Mouse (Mus musculus) lung, embryonic 16.5 days (tissue): Measurements from ENCODE around the gene Tmc7. TPM values are rescaled to one million over a fixed set of nuclear protein-coding genes. Genes with fewer than 3 reads are reported as not detected.

Source experiments
- ATAC-seq: fragments of 200-750 bp; cut with Nextera tagmentation; 2 replicates; pipeline ENCODE4 v1.8.0; 2017; ENCODE audit warnings: low read depth, mild to moderate bottlenecking, moderate library complexity
- H3K27ac ChIP-seq: fragments of 300-500 bp; sonication (generic); 2 replicates; pipeline ENCODE4 v1.5.1; 2014; ENCODE audit warnings: mild to moderate bottlenecking, control low read depth, low read length
- H3K27me3 ChIP-seq: fragments of 300-500 bp; sonication (generic); 2 replicates; pipeline ENCODE4 v1.6.1; 2014; ENCODE audit warnings: low read depth, low read length, mixed read lengths; ENCODE audit not compliant: control insufficient read depth, insufficient read depth
- H3K36me3 ChIP-seq: fragments of 300-500 bp; sonication (generic); 2 replicates; pipeline ENCODE4 v1.6.1; 2014; ENCODE audit warnings: low read length; ENCODE audit not compliant: control insufficient read depth, insufficient read depth
- H3K4me1 ChIP-seq: fragments of 300-500 bp; sonication (generic); replicated peaks from 2 replicates; pipeline ENCODE4 v1.6.1; 2014; ENCODE audit warnings: low read length, mixed read lengths; ENCODE audit not compliant: control insufficient read depth, insufficient read depth
- H3K4me2 ChIP-seq: fragments of 300-500 bp; sonication (generic); 2 replicates; pipeline ENCODE4 v1.6.1; 2014; ENCODE audit warnings: low read depth, low read length, control low read depth
- H3K4me3 ChIP-seq: fragments of 300-500 bp; sonication (generic); 2 replicates; pipeline ENCODE4 v1.5.1; 2014; ENCODE audit warnings: mild to moderate bottlenecking, low read length, control low read depth
- H3K9ac ChIP-seq: fragments of 300-500 bp; sonication (generic); 2 replicates; pipeline ENCODE4 v1.6.1; 2014; ENCODE audit warnings: low read length, control low read depth
- H3K9me3 ChIP-seq: fragments of 300-500 bp; sonication (generic); 2 replicates; pipeline ENCODE4 v1.6.1; 2016; ENCODE audit warnings: low read length; ENCODE audit not compliant: control insufficient read depth
- WGBS: fragments of 180-500 bp; shearing (Covaris S2); extraction: QIAGEN DNeasy Blood & Tissue Kit; methylation state at CpG from one replicate; pipeline ENCODE4 v1.1.7; 2014; 5-methylcytosine and 5-hydroxymethylcytosine counted together
- polyA plus RNA-seq: library from polyadenylated mRNA; unstranded; fragments of >200 nt; fragmentation: Nextera tagmentation; extraction: Ambion mirVana; gene quantifications from 2 replicates; pipeline ENCODE4 v1.2.1, GENCODE M21; 2015

The Tmc7 gene
- polyA plus RNA-seq, 1 experiment from 2014 or later, result 3.3 TPM

GRCm38 (mm10) chr7:118499784-118500435 lies 84.6 kb downstream of the Tmc7 start:
- Histone ChIP-seq H3K36me3 (no peaks in the 10 kb centered on the region), H3K4me3 (no peak overlapping the region), H3K4me2 (no peak overlapping the region), H3K9me3 (no peaks in the 10 kb centered on the region), H3K4me1 (no peaks in the 10 kb centered on the region), H3K9ac (no peak overlapping the region), H3K27ac (no peak overlapping the region), H3K27me3 (no peaks in the 10 kb centered on the region)
- no peak for ATAC-seq
- 55% methylated on average over 7 of the region's 7 CpGs for WGBS

- no peak overlapping the region for H3K4me3 ChIP-seq
- H3K4me1 ChIP-seq, result no peaks in the 10 kb centered on the region
- H3K9me3 ChIP-seq, result no peaks in the 10 kb centered on the region
- H3K27ac ChIP-seq, result no peak overlapping the region
- no peak for ATAC-seq
- no peaks in the 10 kb centered on the region for H3K27me3 ChIP-seq
- no peak overlapping the region for H3K4me2 ChIP-seq
- H3K9ac ChIP-seq, result no peak overlapping the region
- 65% methylated on average over 12 of the region's 12 CpGs for WGBS
- H3K36me3 ChIP-seq, result no peaks in the 10 kb centered on the region
These were observed 85.4 kb downstream of the Tmc7 start for GRCm38 (mm10) chr7:118498984-118499783.

GRCm38 (mm10) chr7:118494892-118495579 lies 89.5 kb downstream of the Tmc7 start:
- no peak overlapping the region for H3K27ac ChIP-seq
- H3K4me2 ChIP-seq, result no peak overlapping the region
- 0 out of 2 replicates have a peak, but pooled peaks cover 2% of the 10 kb centered on the region for H3K36me3 ChIP-seq
- peaks cover 12% of the 10 kb centered on the region for H3K4me1 ChIP-seq
- H3K4me3 ChIP-seq, result no peak overlapping the region
- H3K9ac ChIP-seq, result no peak overlapping the region
- WGBS, result 63% methylated on average over 4 of the region's 4 CpGs
- no peak for ATAC-seq
- no peaks in the 10 kb centered on the region for H3K27me3 ChIP-seq
- no peaks in the 10 kb centered on the region for H3K9me3 ChIP-seq

- Histone ChIP-seq H3K9me3 (no peaks in the 10 kb centered on the region), H3K27ac (peak overlapping the region; percentile 39), H3K4me3 (no peak overlapping the region), H3K27me3 (no peaks in the 10 kb centered on the region), H3K9ac (no peak overlapping the region), H3K4me2 (no peak overlapping the region), H3K4me1 (peaks cover 23% of the 10 kb centered on the region), H3K36me3 (0 out of 2 replicates have a peak, but pooled peaks cover 6% of the 10 kb centered on the region)
- peak; percentile 8; the same call in 1 of the 2 replicates for ATAC-seq
- WGBS, result 61% methylated on average over 9 of the region's 9 CpGs
These were observed 90.6 kb downstream of the Tmc7 start for GRCm38 (mm10) chr7:118493892-118494291.

DNA sequence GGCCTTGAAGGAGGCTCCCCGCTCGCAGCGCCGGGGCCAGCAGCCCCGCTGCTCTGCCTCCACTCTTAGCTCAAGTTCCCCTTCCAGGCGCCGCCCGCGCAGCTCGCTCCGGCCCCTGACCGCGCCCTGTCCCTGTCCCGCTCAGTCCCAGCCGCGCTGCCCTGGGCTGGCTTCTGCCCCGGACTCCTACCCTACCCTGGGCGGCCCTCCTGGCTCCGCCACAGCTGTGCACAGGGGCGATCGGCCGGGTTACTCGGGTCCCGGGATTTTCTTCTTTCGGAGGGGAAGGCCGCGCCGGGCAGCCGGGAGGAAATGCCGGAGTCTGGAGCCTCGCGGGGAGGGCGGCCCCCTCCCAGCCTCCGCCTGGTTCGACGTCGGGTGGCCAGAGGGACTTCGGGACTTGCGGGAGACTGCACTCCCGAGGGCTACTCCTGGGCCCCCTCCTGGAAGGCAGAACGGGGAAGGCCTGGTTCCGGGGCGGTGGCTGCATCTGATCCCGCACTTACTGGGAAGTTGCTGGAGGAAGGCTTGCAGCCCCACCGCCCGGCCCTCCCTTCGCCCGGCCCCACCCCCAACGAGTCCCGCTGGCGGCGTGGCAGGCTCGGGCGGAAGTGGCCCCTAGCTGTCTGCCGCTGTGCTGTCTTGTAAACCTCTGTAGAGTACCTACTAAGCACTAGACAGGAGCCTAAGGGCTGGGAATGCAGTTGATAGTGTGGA lies 92.9 kb downstream of the Tmc7 start, which contains the start of gene Itpripl2:
Itpripl2 (minus strand) TSS at position 545 of the 717 bp plus-strand sequence.
- Histone ChIP-seq H3K9me3 (no peaks in the 10 kb centered on the region), H3K36me3 (0 out of 2 replicates have a peak, but pooled peaks cover 6% of the 10 kb centered on the region), H3K4me1 (peaks cover 37% of the 10 kb centered on the region), H3K27me3 (no peaks in the 10 kb centered on the region), H3K27ac (peak within 1 kb of the TSS; percentile 94), H3K9ac (peak within 1 kb of the TSS; percentile 99), H3K4me3 (peak within 1 kb of the TSS; percentile 79), H3K4me2 (peak within 1 kb of the TSS; percentile 79)
- 0% methylated on average over 38 of the region's 55 CpGs for WGBS
- ATAC-seq, result peak; percentile 90

DNA sequence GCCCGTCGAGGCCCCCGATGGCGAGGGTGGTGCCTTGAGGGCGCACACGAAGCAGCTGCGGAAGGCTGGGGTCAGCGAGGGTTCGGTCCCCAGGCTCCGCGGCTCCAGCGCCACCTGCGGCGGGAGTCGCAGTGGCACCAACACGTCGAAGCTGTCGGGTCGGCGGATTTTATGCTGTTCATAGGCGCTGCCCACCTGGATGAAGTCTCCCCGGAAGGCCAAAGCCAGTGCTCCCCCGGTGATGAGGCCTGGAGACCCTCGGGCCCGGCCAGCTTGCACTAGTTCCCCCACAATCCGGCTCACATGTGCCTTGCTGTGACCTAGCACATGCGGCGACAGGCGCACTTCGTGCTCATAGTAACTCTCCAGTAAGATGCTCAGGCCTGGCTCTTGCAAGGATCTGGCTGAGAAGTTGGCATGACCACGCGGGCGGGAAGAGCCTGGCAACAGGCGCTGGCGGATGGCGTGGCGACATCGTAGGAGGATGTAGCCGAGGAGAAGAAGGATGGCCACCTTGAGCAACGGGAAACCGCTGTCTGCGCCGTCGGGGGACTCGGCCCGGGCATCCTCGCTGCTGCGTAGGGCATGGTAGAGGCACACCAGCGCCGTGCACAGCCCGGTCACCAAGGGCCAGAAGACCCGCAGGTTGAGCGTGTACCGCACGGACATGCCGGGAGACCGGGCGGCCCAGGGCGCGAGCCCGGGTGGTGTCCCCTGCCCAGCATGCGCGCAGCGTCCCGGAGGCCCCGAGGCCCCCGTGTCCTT lies 93.7 kb downstream of the Tmc7 start:
- peaks cover 37% of the 10 kb centered on the region for H3K4me1 ChIP-seq
- WGBS, result 6% methylated on average over 62 of the region's 67 CpGs

DNA sequence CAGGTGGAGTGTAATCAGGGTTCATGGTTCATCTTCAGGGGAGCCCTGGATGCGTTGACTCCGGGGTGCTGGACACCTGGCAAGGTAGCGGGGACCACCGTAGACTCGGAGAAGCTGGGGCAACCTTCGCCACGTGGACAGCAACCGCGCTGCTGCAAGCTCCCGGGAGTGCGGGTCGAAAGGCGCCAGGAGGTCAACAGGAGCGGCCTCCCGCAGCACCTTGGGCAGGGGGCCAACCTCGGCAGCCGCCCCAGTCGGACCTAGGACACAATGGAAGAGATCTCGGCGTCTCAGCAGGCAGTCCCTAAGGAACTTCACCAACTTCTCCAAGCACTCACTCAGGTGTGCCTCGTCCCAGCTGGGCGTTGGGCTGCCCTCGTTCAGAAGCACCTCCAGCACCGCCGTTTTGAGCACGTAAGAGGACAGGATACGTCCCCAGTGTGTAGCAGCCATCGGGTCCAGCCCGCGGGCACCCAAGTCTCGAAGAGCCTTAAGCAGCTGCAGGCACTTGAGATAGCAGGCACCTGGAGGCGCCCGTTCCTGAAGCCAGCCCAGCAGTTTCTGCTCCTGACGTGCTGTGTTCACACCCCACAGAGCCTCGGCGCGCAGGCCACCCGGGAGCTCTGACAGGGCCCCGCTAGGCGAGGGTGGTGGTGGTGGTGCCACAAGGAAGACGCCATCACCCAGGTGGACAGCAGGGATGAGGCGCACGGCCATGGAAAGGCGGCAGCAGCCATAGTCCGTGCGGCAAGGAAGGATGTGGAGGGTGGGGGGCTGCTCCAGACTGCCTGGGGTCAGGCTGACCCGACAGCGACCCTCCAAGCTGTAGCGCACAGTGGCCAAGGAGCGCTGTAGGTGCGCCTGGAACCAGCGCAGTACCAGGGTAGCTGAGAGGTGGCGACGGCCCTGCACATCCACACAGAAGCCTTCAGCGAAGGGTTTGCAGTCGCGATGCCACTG lies 94.5 kb downstream of the Tmc7 start:
- no peaks in the 10 kb centered on the region for H3K9me3 ChIP-seq
- peak overlapping the region; percentile 79 for H3K4me2 ChIP-seq
- 35% methylated on average over 57 of the region's 57 CpGs for WGBS
- ATAC-seq, result no peak
- H3K4me1 ChIP-seq, result peaks cover 37% of the 10 kb centered on the region
- H3K4me3 ChIP-seq, result peak overlapping the region; percentile 79
- 0 out of 2 replicates have a peak, but pooled peaks cover 6% of the 10 kb centered on the region for H3K36me3 ChIP-seq
- no peaks in the 10 kb centered on the region for H3K27me3 ChIP-seq
- H3K27ac ChIP-seq, result no peak overlapping the region
- peak overlapping the region; percentile 99 for H3K9ac ChIP-seq

More for the DNA sequence above, 93.7 kb downstream of the Tmc7 start:
- H3K4me2 ChIP-seq, result peak overlapping the region; percentile 79
- peak overlapping the region; percentile 79 for H3K4me3 ChIP-seq
- H3K9ac ChIP-seq, result peak overlapping the region; percentile 99
- peak overlapping the region; percentile 94 for H3K27ac ChIP-seq
- 0 out of 2 replicates have a peak, but pooled peaks cover 6% of the 10 kb centered on the region for H3K36me3 ChIP-seq
- H3K27me3 ChIP-seq, result no peaks in the 10 kb centered on the region
- ATAC-seq, result peak; percentile 37
- H3K9me3 ChIP-seq, result no peaks in the 10 kb centered on the region
